Mouse (Mus musculus) lung, adult 2 months (tissue): ENCODE data around the gene Gm43738.
A peak's percentile ranks its signal among the peaks of the same experiment; 100 is the strongest.

ENCODE experiments used
- CTCF ChIP-seq: fragments of 200-500 bp; IDR thresholded peaks from 2 replicates; pipeline ENCODE4 v1.5.1; 2011; ENCODE audit warnings: mild to moderate bottlenecking, low read length, control low read depth; ENCODE audit not compliant: insufficient read depth
- POLR2A ChIP-seq: fragments of 200-500 bp; IDR thresholded peaks from 2 replicates; pipeline ENCODE4 v1.6.1; 2011; ENCODE audit warnings: low read depth, mild to moderate bottlenecking, control low read depth, low read length, borderline replicate concordance; ENCODE audit errors: extremely low read depth

DNA sequence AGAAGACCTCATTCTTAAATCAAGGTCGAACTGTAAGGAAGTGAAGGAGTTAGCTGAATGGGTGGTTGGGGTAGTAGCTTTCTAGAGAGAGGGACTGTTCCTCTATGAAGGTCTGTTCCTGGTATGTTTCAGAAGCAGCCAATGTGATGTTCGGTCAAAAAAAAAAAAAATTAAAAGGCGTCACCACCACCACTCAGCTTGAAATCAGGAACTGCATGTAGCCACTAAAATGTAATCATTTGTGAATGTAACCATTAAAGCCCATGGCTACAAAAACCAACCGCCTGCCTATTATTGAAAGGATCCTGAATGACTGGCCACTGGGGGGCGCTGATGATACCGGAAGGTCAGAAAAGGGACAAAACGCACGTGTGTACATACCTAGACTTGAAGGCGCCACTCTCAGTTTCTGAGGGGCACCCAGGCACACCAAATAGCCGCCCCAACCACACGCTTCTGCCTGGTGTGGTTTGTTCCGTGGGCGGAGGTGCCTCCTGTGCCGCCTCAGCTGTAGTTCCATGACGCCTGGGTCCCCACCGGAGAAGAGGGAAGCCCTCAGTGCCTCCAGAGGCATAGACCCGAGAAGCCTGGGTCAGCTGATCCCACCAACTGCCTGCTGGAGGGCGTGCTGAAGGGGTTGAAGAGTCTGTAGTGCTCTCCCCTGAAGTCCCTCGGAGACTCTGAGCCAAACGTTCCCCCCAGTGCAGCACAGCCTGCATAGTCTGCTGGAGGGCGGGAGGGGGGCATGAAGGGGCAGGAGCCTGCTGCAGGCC lies 13.4 kb downstream of the Gm43738 start:
- TF ChIP-seq CTCF = peak; percentile 50
- no peak for TF ChIP-seq POLR2A
